ENCODE assay signal across 27 mouse cellular contexts in the genomic region with DNA sequence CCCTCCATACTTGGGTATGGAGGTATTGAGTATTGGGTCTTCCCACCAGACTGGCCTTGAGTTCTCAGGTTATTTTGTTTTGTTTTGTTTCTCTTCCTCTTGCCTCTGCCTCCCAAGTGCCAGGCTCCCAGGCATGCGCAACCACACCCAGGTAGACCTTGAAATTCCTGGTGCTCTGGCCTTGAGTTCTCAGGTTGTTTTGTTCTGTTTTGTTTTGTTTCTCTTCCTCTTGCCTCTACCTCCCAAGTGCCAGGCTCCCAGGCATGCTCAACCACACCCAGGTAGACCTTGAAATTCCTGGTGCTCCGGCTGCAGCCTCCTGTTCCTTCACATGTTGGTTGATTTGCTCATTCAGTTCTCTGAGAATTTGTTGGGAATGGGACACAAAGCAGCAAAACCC. TPM values are rescaled to one million over a fixed set of nuclear protein-coding genes. Genes with fewer than 3 reads are reported as not detected.
"Had no signal": no experiment of that assay in that cellular context is flagged by ENCODE, and none has a peak within 500 bp of the region (broad histone marks: within the 10 kb centered on the region; RNA-seq: fewer than 3 reads in every experiment).

No protein-coding gene starts in this region.

- DNase-seq: left cerebral cortex, postnatal 4 days; liver; liver, embryonic 13.5 days; liver, postnatal 0 days; lung, adult 18-20 months; lung, adult 2 months; lung, embryonic 14.5 days; lung, postnatal 10 days; lung, postnatal 4 days; midbrain, embryonic 14.5 days had no signal

- H3K36me3 ChIP-seq: limb, embryonic 10.5 days; limb, embryonic 12.5 days; limb, embryonic 13.5 days; limb, embryonic 15.5 days; liver, embryonic 12.5 days; liver, embryonic 13.5 days; liver, embryonic 15.5 days; lung, embryonic 15.5 days; midbrain, embryonic 12.5 days; midbrain, embryonic 13.5 days; midbrain, embryonic 15.5 days; neural tube, embryonic 12.5 days; neural tube, embryonic 13.5 days had no signal

- H3K4me1 ChIP-seq: limb, embryonic 10.5 days; limb, embryonic 12.5 days; limb, embryonic 13.5 days; limb, embryonic 15.5 days; lung, embryonic 15.5 days; midbrain, embryonic 12.5 days; midbrain, embryonic 13.5 days; midbrain, embryonic 15.5 days; neural tube, embryonic 12.5 days; neural tube, embryonic 13.5 days had no signal

- H3K4me3 ChIP-seq: limb, embryonic 10.5 days; limb, embryonic 12.5 days; limb, embryonic 13.5 days; limb, embryonic 15.5 days; liver, embryonic 12.5 days; liver, embryonic 13.5 days; liver, embryonic 15.5 days; lung, embryonic 15.5 days; megakaryocyte, embryonic 14.5 days; midbrain, embryonic 12.5 days; midbrain, embryonic 13.5 days; midbrain, embryonic 15.5 days; myocyte; neural tube, embryonic 12.5 days; neural tube, embryonic 13.5 days had no signal

- H3K27me3 ChIP-seq: limb, embryonic 13.5 days; limb, embryonic 15.5 days; liver, embryonic 15.5 days; lung, embryonic 15.5 days; midbrain, embryonic 12.5 days; midbrain, embryonic 13.5 days; midbrain, embryonic 15.5 days; neural tube, embryonic 12.5 days; neural tube, embryonic 13.5 days had no signal

- H3K9me3 ChIP-seq: limb, embryonic 10.5 days; limb, embryonic 12.5 days; limb, embryonic 13.5 days; limb, embryonic 15.5 days; liver, embryonic 12.5 days; liver, embryonic 13.5 days; liver, embryonic 15.5 days; lung, embryonic 15.5 days; megakaryocyte, embryonic 14.5 days; midbrain, embryonic 12.5 days; midbrain, embryonic 13.5 days; midbrain, embryonic 15.5 days; neural tube, embryonic 12.5 days; neural tube, embryonic 13.5 days had no signal

- H3K27ac ChIP-seq: limb, embryonic 10.5 days; limb, embryonic 12.5 days; limb, embryonic 13.5 days; limb, embryonic 15.5 days; liver, embryonic 12.5 days; liver, embryonic 13.5 days; liver, embryonic 14.5 days; liver, embryonic 15.5 days; lung, embryonic 15.5 days; macrophage; midbrain, embryonic 12.5 days; midbrain, embryonic 13.5 days; midbrain, embryonic 15.5 days; neural tube, embryonic 12.5 days; neural tube, embryonic 13.5 days had no signal

- H3K9ac ChIP-seq: limb, embryonic 12.5 days; limb, embryonic 13.5 days; limb, embryonic 15.5 days; liver, embryonic 12.5 days; liver, embryonic 13.5 days; liver, embryonic 14.5 days; liver, embryonic 15.5 days; liver, postnatal 0 days; lung, embryonic 14.5 days; lung, embryonic 15.5 days; midbrain, embryonic 12.5 days; midbrain, embryonic 13.5 days; midbrain, embryonic 15.5 days; neural tube, embryonic 12.5 days; neural tube, embryonic 13.5 days had no signal

RNA-seq across cellular contexts. Expression of gene Pemt, which starts 13.7 kb away (rescaled TPM):
- total RNA-seq: monocyte, adult 5-6 weeks had no signal
